Mouse (Mus musculus) neural tube, embryonic 10.5 days (tissue): ENCODE measurements at regions not wholly inside any gene's neighbourhood (a gene's known extent, or its start where the extent isn't known, plus 50 kb on each side); places are given as distances from the start of the nearest gene placed in this dataset.

Experiments
- DNase-seq: peaks from one replicate; pipeline ENCODE4 v3.0.0-alpha.2; 2017; ENCODE audit warnings: low spot score; ENCODE audit errors: extremely low spot score

DNA sequence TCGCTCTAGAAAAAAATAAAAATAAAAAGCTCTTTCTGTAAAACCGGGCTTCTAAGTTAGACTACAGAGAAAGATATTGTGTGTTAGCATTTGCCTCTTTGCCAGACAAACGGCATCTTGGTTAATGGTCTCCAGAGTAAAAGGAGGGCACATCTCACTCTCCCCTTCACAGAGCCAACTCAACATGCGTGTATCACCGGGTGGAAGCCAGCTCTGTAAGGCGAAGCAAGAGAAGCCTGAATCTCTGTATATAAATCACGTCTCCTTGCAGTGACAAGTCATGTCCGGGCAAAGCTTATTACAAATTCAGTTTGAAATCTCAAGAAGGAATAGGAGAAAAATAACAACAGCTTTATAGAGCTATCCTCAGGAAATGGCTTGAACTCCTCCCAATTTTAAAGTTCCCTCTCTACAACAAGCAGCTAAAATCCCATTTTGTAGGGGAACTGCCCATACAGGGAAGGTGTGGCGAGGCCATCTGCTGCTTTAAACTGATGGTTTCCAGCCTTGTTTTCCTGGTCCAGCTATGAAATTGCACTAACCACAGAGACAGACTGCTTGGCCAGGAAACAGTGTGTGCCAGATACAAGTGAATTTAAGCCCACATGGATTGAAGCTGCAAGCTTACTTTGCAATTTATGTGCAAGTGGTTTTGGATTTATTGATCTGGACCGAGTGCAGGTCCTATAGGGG is 291.7 kb upstream of the Noct start:
- no peak for DNase-seq

- no peak for DNase-seq
Measured at GRCm38 (mm10) chr3:50933090-50933443, 291.2 kb upstream of the Noct start.

DNA sequence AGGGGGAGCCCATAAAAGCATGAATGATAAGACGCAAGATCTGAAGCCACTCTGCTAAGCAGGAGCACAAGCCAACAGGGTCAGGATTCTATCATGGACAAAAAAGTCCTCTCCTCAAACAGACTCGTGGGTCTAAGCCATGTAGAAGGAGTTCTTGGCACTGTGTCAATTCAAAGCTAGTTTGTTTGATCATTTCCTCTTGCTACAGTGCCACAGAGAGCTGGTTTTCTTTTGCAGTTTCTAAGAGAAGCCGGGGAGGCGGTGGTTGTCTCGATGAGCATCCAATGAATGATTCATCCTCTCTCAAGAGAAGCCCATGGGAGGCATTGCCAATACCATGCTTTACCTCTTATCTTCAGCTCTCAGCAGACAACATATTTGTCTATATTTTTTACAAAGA is 284.6 kb upstream of the Noct start:
- no peak for DNase-seq

- no peak for DNase-seq
Measured at GRCm38 (mm10) chr3:50940656-50941055, 283.6 kb upstream of the Noct start.

- DNase-seq: no peak
Measured at GRCm38 (mm10) chr3:50953456-50953855, 270.8 kb upstream of the Noct start.

DNA sequence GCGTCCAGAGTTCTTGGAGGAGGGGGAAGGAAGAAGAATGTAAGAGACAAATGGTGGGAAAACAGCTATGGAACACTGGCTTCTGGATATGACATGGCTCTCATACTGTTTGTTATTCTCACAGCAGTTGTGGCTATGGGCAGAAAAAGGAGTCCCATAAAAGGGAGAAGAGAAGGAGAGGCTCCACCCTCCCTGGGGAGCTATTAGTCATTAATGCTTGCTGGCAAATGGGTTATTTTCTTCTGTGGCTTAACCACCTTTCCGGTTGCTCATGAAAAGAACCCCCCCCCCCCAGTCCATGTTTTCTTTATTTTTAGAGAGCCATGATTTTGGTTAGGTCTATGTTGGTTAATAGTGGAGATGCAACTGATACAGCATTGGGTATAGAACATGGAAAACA is 253.9 kb upstream of the Noct start:
- no peak for DNase-seq

DNA sequence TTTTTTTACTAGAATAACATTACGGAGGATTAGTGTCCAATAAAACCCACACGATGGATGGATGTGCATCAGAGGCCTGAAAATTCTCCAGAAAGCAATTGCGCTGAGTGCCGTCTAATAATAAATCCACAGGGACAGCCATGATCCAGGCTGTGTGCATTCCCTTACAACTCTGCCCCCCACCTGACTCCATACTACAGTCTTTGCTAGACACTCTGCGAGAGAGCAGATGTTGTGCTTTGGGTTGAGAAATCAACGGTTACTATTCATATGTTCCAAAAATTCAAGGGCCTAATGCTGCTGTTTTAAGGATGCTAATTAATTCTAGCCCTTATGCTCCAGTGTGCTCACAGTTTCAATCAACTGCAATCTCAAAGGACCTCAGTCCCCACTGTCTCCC is 251.2 kb upstream of the Noct start:
- DNase-seq: no peak

DNA sequence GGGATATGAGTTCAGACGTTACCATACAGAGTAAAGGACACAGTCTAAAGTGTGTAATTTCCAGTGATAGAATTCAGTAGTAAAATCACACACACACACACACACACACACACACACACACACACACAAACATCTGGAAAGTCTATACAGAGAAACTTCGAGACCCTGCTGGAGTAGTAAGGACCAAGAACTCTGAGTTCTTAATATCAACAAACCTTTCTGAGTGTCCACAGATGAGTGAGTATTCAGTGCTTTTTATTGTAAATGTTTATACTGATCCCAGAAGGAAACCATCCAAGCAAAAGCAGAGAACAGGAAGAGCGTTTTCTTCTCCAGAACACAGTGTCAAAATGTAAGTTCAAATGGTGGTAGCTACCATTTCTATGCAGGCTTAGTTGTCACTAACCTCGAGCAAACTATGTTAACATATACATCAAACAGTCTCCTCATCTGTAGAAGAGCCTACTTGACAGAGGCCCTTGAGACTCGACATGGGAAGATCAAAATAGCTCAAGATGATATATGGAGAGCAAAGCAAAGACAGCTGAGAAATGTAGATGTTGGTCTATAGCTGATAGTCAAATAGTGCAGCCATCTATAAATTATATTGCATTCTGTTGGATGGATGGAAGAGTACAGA is 248.0 kb upstream of the Noct start:
- DNase-seq: no peak

- DNase-seq: no peak
Measured at GRCm38 (mm10) chr3:50976818-50977217, 247.4 kb upstream of the Noct start.

- no peak for DNase-seq
Measured at GRCm38 (mm10) chr3:50978636-50979035, 245.6 kb upstream of the Noct start.

DNA sequence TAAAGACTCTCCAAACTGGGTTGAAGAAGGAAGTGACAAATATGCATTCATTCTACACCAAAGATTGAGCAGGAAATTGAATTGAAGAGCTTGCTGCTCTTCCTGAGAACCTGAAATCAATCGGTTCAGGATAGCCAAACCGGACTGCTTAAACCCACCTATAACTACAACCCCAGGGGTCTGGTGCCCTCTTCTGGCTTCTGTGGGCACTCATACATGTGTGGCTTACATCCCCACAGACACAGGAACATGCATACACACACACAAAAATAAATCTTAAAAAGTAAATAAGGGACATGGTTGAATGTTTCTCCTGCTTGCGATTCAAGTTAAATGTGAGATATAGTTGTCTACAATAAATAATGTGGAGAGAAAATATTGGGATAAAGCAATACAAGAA is 244.7 kb upstream of the Noct start:
- no peak for DNase-seq

GRCm38 (mm10) chr3:50981751-50982150 is 242.5 kb upstream of the Noct start:
- no peak for DNase-seq

DNA sequence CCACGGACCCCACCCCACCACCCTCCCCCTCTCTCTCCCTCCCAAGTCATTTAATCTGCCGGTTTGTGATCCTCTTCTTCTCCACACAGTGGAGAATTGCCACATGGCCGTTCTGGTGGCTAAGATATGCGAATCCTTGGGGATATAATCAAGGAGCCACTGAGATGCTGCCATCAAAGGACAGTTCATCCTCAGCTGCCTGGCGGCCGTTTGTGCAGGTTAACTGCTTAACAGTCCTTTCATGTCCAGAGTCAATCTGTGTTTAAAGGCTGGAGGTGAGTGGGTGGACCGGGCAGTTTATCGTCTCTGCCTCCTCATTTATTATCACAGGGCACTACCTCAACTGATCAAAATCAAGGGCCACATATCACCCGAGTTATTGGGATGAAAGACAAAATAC is 241.6 kb upstream of the Noct start:
- DNase-seq: peak; percentile 24

GRCm38 (mm10) chr3:50983126-50983525 is 241.1 kb upstream of the Noct start:
- DNase-seq: no peak

GRCm38 (mm10) chr3:50983962-50984765 is 240.1 kb upstream of the Noct start:
- DNase-seq: peak; percentile 25

DNA sequence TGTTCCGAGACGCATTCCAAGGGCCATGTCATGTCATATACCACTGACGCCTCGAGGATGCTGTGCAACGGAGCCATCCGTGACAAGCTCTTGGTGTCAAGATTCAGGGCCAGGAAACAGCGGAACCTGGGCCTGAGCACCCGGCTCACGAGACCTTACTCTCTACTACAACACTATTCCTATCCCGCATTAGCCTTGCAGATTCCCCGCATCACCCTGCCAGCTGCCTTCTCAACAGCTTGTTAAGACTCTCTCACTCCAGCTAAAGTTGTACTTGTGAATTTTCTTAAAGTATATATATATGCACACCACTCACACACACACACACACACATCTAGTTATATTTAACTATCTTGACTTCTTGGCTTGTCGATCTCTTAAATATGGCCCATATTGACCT is 236.4 kb upstream of the Noct start:
- DNase-seq: no peak

DNA sequence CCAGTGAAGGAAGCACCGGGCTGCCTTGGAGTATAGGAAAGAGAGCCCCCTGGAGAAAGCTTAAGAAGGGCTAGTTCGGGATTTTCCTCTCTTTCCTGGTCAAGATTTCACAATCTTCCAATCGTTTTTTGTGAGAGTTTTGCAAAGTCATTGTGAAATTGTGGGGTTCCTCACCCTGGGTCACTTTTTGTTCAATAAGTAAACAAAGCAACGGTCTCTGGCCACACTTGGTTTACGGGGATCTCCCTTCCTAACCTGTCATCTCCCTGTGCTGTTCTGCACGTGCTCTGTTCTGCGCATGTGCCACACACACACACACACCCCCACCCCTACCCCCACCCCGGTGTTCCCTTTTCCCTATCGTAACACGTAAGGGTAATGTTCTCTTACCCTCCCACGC is 233.4 kb upstream of the Noct start:
- no peak for DNase-seq

DNA sequence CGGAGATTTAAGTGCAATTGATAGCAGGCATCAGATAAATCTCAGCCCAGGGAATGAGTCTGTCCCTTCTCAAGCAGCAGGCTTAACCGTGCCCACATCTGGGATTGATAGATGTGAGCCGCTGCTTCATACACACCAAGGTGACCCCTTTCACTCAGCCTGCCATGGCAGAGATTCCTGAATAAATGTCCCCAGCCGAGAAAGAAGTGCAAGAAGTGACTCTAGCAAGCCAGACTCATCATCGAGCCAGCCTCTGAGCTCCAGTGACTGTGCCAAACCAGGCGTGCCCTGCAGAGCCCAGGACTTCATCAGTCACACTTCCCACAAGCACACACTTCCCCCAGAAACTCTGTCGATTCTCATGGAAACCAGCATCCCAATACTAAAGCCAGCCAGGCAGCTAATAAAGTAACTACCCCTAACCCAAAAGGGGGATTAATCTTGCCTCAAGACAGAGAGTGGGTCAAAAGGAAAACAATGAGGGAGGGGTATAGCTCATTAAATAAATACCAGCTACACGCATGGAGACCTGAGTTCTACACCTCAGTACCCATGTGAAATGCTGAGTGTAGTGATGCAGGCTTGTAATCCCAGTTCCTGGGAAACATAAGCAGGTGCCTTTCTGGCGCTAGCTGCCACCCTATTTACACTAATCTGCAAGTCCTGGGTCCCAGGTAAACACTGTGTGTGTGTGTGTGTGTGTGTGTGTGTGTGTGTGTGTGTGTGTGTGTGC is 231.5 kb upstream of the Noct start:
- DNase-seq: peak; percentile 22

- no peak for DNase-seq
Measured at GRCm38 (mm10) chr3:50999745-51000144, 224.5 kb upstream of the Noct start.

- no peak for DNase-seq
Measured at GRCm38 (mm10) chr3:51000938-51001337, 223.3 kb upstream of the Noct start.

DNA sequence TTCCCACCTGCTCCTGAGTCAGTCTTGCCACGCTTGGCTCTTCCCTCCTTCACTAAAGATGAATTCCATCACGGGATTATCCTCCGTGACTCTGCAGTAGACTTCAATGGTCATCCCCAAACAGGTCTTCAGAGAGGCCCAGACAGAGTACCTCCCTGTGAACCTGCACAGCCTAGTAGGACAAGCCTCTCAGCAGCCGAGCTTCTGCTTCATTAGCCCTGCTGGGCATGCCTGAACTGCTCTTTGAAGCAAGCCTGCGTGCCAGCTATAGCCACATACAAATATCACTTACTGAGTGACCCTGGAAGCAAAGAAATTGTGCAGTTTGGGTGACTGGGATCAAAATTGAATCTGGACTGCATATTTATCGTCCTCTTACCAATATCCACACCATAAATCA is 221.6 kb upstream of the Noct start:
- DNase-seq: no peak
